Mouse (Mus musculus) CH12.LX (cell line): ENCODE results near the gene Ryr3. TPM values are rescaled to one million over a fixed set of nuclear protein-coding genes. Genes with fewer than 3 reads are reported as not detected.
A peak's percentile ranks its signal among the peaks of the same experiment; 100 is the strongest.

ENCODE experiments used
- DNase-seq: peaks from one replicate; pipeline ENCODE4 v3.0.0-alpha.2; 2013; ENCODE audit errors: extremely low read depth
- H3K27ac ChIP-seq: 2 replicates; pipeline ENCODE4 v1.5.1; 2012; ENCODE audit warnings: low read depth, mild to moderate bottlenecking, control low read depth, moderate library complexity; ENCODE audit not compliant: insufficient read depth
- H3K27me3 ChIP-seq: replicated peaks from 2 replicates; pipeline ENCODE3; 2012; ENCODE audit warnings: inconsistent platforms
- H3K36me3 ChIP-seq, 2 experiments: replicated peaks in 1 of 2; 2 replicates each; pipeline versions ENCODE3 to v1.6.1; 2012; ENCODE audit warnings: inconsistent platforms in 1 of 2, low read length in 1 of 2, mild to moderate bottlenecking in 1 of 2, mixed read lengths in 1 of 2, moderate library complexity in 1 of 2; ENCODE audit not compliant: control insufficient read depth in 1 of 2, insufficient read depth in 1 of 2
- H3K4me1 ChIP-seq, 2 experiments: 2 replicates each; pipeline ENCODE4 v1.6.1; 2012; ENCODE audit warnings: inconsistent platforms in 1 of 2, moderate library complexity in 1 of 2; ENCODE audit not compliant: insufficient read depth in 2 of 2, control insufficient read depth in 1 of 2
- H3K4me2 ChIP-seq: 2 replicates; pipeline ENCODE4 v1.6.1; 2012; ENCODE audit warnings: low read depth, mild to moderate bottlenecking, control low read depth; ENCODE audit not compliant: poor library complexity, insufficient read depth, severe bottlenecking
- H3K4me3 ChIP-seq, 3 experiments: fragments of 150-350 bp in 1 of 3; sonication (generic) in 1 of 3; replicated peaks in 1 of 3; 2 replicates each; pipeline versions ENCODE3 to v1.5.1; 2011 to 2012; ENCODE audit warnings: low read depth in 2 of 3, low read length in 2 of 3, mild to moderate bottlenecking in 2 of 3, moderate library complexity in 2 of 3, control low read depth in 1 of 3, improper control_type of control experiment in 1 of 3, inconsistent platforms in 1 of 3, mixed read lengths in 1 of 3; ENCODE audit not compliant: poor library complexity in 1 of 3
- H3K79me2 ChIP-seq: replicated peaks from 2 replicates; pipeline ENCODE4 v1.6.1; 2012; ENCODE audit warnings: mild to moderate bottlenecking, moderate library complexity; ENCODE audit not compliant: control insufficient read depth, poor library complexity, insufficient read depth, severe bottlenecking; ENCODE audit errors: extremely low read depth
- H3K9ac ChIP-seq: 2 replicates; pipeline ENCODE4 v1.6.1; 2012; ENCODE audit warnings: low read depth, mild to moderate bottlenecking, control low read depth, moderate library complexity; ENCODE audit not compliant: insufficient read depth
- H3K9me3 ChIP-seq: replicated peaks from 2 replicates; pipeline ENCODE3; 2012; ENCODE audit warnings: low read length, inconsistent platforms, mixed read lengths
- BHLHE40 ChIP-seq: IDR thresholded peaks from 2 replicates; pipeline ENCODE4 v1.6.1; 2011; ENCODE audit warnings: mild to moderate bottlenecking, low read depth, low read length, improper control_type of control experiment
- CHD2 ChIP-seq: IDR thresholded peaks from 2 replicates; pipeline ENCODE4 v1.6.1; 2011; ENCODE audit warnings: low read length, improper control_type of control experiment
- CTCF ChIP-seq, 2 experiments: IDR thresholded peaks in 1 of 2; conservative IDR thresholded peaks in 1 of 2; 2 replicates each; pipeline ENCODE4 v1.5.1; 2011 to 2012; ENCODE audit warnings: low read depth in 2 of 2, low read length in 2 of 2, improper control_type of control experiment in 1 of 2, inconsistent platforms in 1 of 2, mild to moderate bottlenecking in 1 of 2, moderate library complexity in 1 of 2
- E2F4 ChIP-seq: IDR thresholded peaks from 2 replicates; pipeline ENCODE4 v1.6.1; 2011; ENCODE audit warnings: low read depth, low read length, improper control_type of control experiment; ENCODE audit not compliant: insufficient replicate concordance
- ETS1 ChIP-seq: conservative IDR thresholded peaks from 2 replicates; pipeline ENCODE4 v1.6.1; 2012; ENCODE audit warnings: low read depth, mild to moderate bottlenecking, inconsistent platforms, low read length, improper control_type of control experiment, moderate library complexity
- GABPA ChIP-seq: IDR thresholded peaks from 2 replicates; pipeline ENCODE4 v1.6.1; 2012; ENCODE audit warnings: low read depth, low read length, improper control_type of control experiment, inconsistent platforms; ENCODE audit not compliant: insufficient replicate concordance
- KAT2A ChIP-seq: IDR thresholded peaks from 2 replicates; pipeline ENCODE4 v1.6.1; 2012; ENCODE audit warnings: low read length, improper control_type of control experiment, inconsistent platforms; ENCODE audit not compliant: insufficient replicate concordance
- MAFK ChIP-seq: IDR thresholded peaks from 2 replicates; pipeline ENCODE4 v1.6.1; 2011; ENCODE audit warnings: low read length, improper control_type of control experiment; ENCODE audit not compliant: insufficient replicate concordance
- MAX ChIP-seq: IDR thresholded peaks from 2 replicates; pipeline ENCODE4 v1.6.1; 2011; ENCODE audit warnings: low read length, improper control_type of control experiment
- MAZ ChIP-seq: IDR thresholded peaks from 2 replicates; pipeline ENCODE4 v1.6.1; 2012; ENCODE audit warnings: low read depth, mild to moderate bottlenecking, inconsistent platforms, low read length, improper control_type of control experiment, moderate library complexity
- MXI1 ChIP-seq: IDR thresholded peaks from 2 replicates; pipeline ENCODE4 v1.6.1; 2011; ENCODE audit warnings: mild to moderate bottlenecking, low read depth, low read length, improper control_type of control experiment
- MYC ChIP-seq: IDR thresholded peaks from 2 replicates; pipeline ENCODE4 v1.6.1; 2011; ENCODE audit warnings: low read depth, mild to moderate bottlenecking, improper control_type of control experiment, low read length
- NELFE ChIP-seq: IDR thresholded peaks from 2 replicates; pipeline ENCODE4 v1.6.1; 2011; ENCODE audit warnings: low read depth, low read length, improper control_type of control experiment
- POLR2AphosphoS2 ChIP-seq: IDR thresholded peaks from 2 replicates; pipeline ENCODE4 v1.6.1; 2011; ENCODE audit warnings: low read depth, low read length, improper control_type of control experiment
- RAD21 ChIP-seq: IDR thresholded peaks from 2 replicates; pipeline ENCODE4 v1.6.1; 2011; ENCODE audit warnings: low read depth, mild to moderate bottlenecking, low read length, improper control_type of control experiment, moderate library complexity
- SIN3A ChIP-seq: IDR thresholded peaks from 2 replicates; pipeline ENCODE4 v1.6.1; 2012; ENCODE audit warnings: low read length, improper control_type of control experiment, inconsistent platforms
- SMC3 ChIP-seq: IDR thresholded peaks from 2 replicates; pipeline ENCODE4 v1.6.1; 2011; ENCODE audit warnings: low read depth, low read length, improper control_type of control experiment
- TBP ChIP-seq: conservative IDR thresholded peaks from 2 replicates; pipeline ENCODE4 v1.6.1; 2011; ENCODE audit warnings: low read depth, low read length, improper control_type of control experiment
- TCF12 ChIP-seq: IDR thresholded peaks from 2 replicates; pipeline ENCODE4 v1.6.1; 2014; ENCODE audit warnings: low read depth, mild to moderate bottlenecking, inconsistent platforms, low read length, improper control_type of control experiment
- UBTF ChIP-seq: IDR thresholded peaks from 2 replicates; pipeline ENCODE4 v1.6.1; 2012; ENCODE audit warnings: low read depth, mild to moderate bottlenecking, inconsistent platforms, low read length, improper control_type of control experiment, moderate library complexity
- USF2 ChIP-seq: conservative IDR thresholded peaks from 2 replicates; pipeline ENCODE4 v1.6.1; 2011; ENCODE audit warnings: low read depth, low read length, improper control_type of control experiment
- ZKSCAN1 ChIP-seq: IDR thresholded peaks from 2 replicates; pipeline ENCODE4 v1.6.1; 2012; ENCODE audit warnings: low read depth, inconsistent platforms, low read length, improper control_type of control experiment, borderline replicate concordance
- ZMIZ1 ChIP-seq: IDR thresholded peaks from 2 replicates; pipeline ENCODE4 v1.6.1; 2012; ENCODE audit warnings: low read depth, mild to moderate bottlenecking, inconsistent platforms, low read length, improper control_type of control experiment
- dilution Hi-C: fragments of 300-500 bp; cut with MboI; formaldehyde crosslinking; loops from 2 replicates; pipeline ENCODE4 v1.14.3; 2020; ENCODE audit warnings: low sequenced_read_pairs; ENCODE audit not compliant: extremely low pct_unique_long_range_greater_than_20kb, extremely low pct_ligation_motif_present
- in situ Hi-C: fragments of 300-500 bp; cut with MboI; formaldehyde crosslinking; loops from 3 replicates; pipeline ENCODE4 v1.14.3; 2019; ENCODE audit warnings: low sequenced_read_pairs, low pct_ligation_motif_present, low pct_unique_long_range_greater_than_20kb, mixed read lengths
- polyA plus RNA-seq: library from polyadenylated mRNA; unstranded; fragments of >175 nt; gene quantifications from 2 replicates; pipeline ENCODE4 v1.2.1, GENCODE M21; 2012; ENCODE audit warnings: low read depth; ENCODE audit not compliant: insufficient read length
- total RNA-seq, 2 experiments: library from RNA; depleted of rRNA; stranded (reverse); fragments of 300-350 nt in 1 of 2; fragments of >200 nt in 1 of 2; gene quantifications; 2 replicates each; pipeline ENCODE4 v1.2.3; 2012 to 2014

Gene Ryr3
- total and polyA plus RNA-seq, 3 experiments = 0.08 to 0.40 (median 0.16) TPM

GRCm38 (mm10) chr2:113199030-113199679 is 17.7 kb downstream of the Ryr3 start:
- TF ChIP-seq MYC (no peak), TCF12 (no peak), POLR2AphosphoS2 (no peak), CTCF (conservative IDR thresholded peaks at IDR 0.05 in 1 of 2, IDR thresholded peaks at IDR 0.05 in 1 of 2; ENCODE audit: low read depth in 2 of 2, low read length in 2 of 2) (peak in 1 of 2 experiments; percentile 18; a peak in 2 of 4 replicates), RAD21 (no peak)
- H3K4me2 ChIP-seq = no peak overlapping the region
- no peak for DNase-seq
- no peaks in the 10 kb centered on the region for H3K79me2 ChIP-seq
- no peaks in the 10 kb centered on the region for H3K36me3 ChIP-seq
- H3K27me3 ChIP-seq = no peaks in the 10 kb centered on the region
- in situ Hi-C loops = no loop called here
- no peak overlapping the region for H3K27ac ChIP-seq
- H3K4me1 ChIP-seq = no peaks in the 10 kb centered on the region
- no peak overlapping the region for H3K9ac ChIP-seq
- dilution Hi-C loops = no loop called here
- H3K4me3 ChIP-seq = no peak overlapping the region
- no peaks in the 10 kb centered on the region for H3K9me3 ChIP-seq

- Histone ChIP-seq H3K4me3 (no peak overlapping the region), H3K9ac (no peak overlapping the region), H3K27me3 (no peaks in the 10 kb centered on the region), H3K27ac (no peak overlapping the region), H3K9me3 (no peaks in the 10 kb centered on the region), H3K79me2 (no peaks in the 10 kb centered on the region), H3K4me1 (no peaks in the 10 kb centered on the region), H3K4me2 (no peak overlapping the region), H3K36me3 (no peaks in the 10 kb centered on the region)
- no peak for DNase-seq
- TF ChIP-seq NELFE (no peak), E2F4 (no peak), TBP (no peak), BHLHE40 (no peak), UBTF (no peak), SMC3 (no peak), CHD2 (no peak), GABPA (no peak), MXI1 (no peak), SIN3A (no peak), MAX (no peak), MAFK (no peak), ETS1 (no peak), ZMIZ1 (no peak), MAZ (no peak), USF2 (no peak), POLR2AphosphoS2 (no peak), ZKSCAN1 (no peak), KAT2A (no peak)
- in situ Hi-C loops = no loop called here
- dilution Hi-C loops = no loop called here
Observed at GRCm38 (mm10) chr2:113187158-113187557, 29.7 kb downstream of the Ryr3 start.
